Mouse (Mus musculus): Measurements from ENCODE around the gene Ttll10. TPM values are rescaled to one million over a fixed set of nuclear protein-coding genes. Genes with fewer than 3 reads are reported as not detected.

Gene Ttll10
- polyA plus RNA-seq, 1 experiment, result 3.5 TPM

DNA sequence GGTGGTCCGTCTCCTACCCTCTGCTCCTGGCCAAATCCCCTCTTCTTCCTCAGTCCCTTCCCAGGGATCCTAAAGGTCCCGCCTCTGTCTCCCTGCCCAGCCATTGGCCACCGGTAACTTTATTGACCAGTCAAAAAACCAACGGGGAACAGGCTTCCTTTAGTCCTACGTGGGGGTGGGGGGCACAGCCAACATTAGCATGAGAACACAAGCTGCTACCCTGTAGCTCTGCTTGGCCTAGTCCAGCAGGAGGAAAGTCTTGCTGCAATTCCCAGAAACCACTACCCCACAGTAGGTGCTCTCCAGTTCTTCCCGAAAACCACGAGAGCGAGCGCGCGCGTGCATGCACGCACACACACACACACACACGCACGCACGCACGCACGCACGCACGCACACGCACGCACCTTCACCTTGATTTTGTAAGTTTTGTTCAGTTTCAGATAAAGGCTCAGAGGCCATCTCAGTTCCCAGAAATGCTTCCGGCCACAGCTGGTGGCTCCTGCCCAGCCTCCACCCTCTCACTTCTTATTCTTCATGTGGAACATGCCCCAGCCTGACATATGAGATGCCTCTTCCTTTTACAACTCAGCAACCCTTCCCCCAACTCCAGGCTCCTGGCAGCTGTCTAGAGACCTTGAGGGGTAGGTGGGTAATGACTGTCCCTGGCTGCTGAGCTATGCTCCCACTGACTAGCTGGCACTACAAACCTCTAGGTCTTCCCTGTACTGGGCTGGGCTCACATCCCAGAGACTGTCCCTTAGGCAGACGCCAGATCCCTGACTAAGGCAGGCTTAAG lies 27.4 kb downstream of the Ttll10 start:
- H3K4me3 ChIP-seq (ENCODE audit: control insufficient read depth, insufficient read depth, low read length), result peak overlapping the region; percentile 37
- TF ChIP-seq POLR2A (IDR thresholded peaks at IDR 0.05; ENCODE audit: control insufficient read depth, extremely low read depth, insufficient read depth, low read length, poor library complexity) (no peak), CTCF (IDR thresholded peaks at IDR 0.05; ENCODE audit: borderline replicate concordance, control insufficient read depth, extremely low read depth, insufficient read depth, low read length, poor library complexity) (no peak)
- peaks cover 62% of the 10 kb centered on the region for H3K4me1 ChIP-seq (replicated peaks; ENCODE audit: control insufficient read depth, insufficient read depth, low read length)
- H3K27ac ChIP-seq (ENCODE audit: control insufficient read depth, insufficient read depth, low read length), result peak overlapping the region; percentile 91
- H3K36me3 ChIP-seq (ENCODE audit: control insufficient read depth, insufficient read depth, low read length), result no peaks in the 10 kb centered on the region; the same call in 1 of the 2 replicates
- peak; percentile 59 for DNase-seq
- no peaks in the 10 kb centered on the region; the same call in 1 of the 2 replicates for H3K27me3 ChIP-seq (ENCODE audit: control insufficient read depth, insufficient read depth, low read length)
- WGBS, result 10% methylated on average over 24 of the region's 24 CpGs

GRCm38 (mm10) chr4:156031255-156031592 lies 28.0 kb downstream of the Ttll10 start:
- 51% methylated on average over 7 of the region's 7 CpGs for WGBS
- Histone ChIP-seq H3K36me3 (ENCODE audit: control insufficient read depth, insufficient read depth, low read length) (no peaks in the 10 kb centered on the region; the same call in 1 of the 2 replicates), H3K4me3 (ENCODE audit: control insufficient read depth, insufficient read depth, low read length) (peak overlapping the region; percentile 37; the same call in 1 of the 2 replicates), H3K27ac (ENCODE audit: control insufficient read depth, insufficient read depth, low read length) (peak overlapping the region; percentile 91), H3K27me3 (ENCODE audit: control insufficient read depth, insufficient read depth, low read length) (no peaks in the 10 kb centered on the region; the same call in 1 of the 2 replicates), H3K4me1 (replicated peaks; ENCODE audit: control insufficient read depth, insufficient read depth, low read length) (peaks cover 66% of the 10 kb centered on the region)
- no peak for TF ChIP-seq POLR2A (IDR thresholded peaks at IDR 0.05; ENCODE audit: control insufficient read depth, extremely low read depth, insufficient read depth, low read length, poor library complexity)
- no peak for TF ChIP-seq CTCF (IDR thresholded peaks at IDR 0.05; ENCODE audit: borderline replicate concordance, control insufficient read depth, extremely low read depth, insufficient read depth, low read length, poor library complexity)
- no peak for DNase-seq

DNA sequence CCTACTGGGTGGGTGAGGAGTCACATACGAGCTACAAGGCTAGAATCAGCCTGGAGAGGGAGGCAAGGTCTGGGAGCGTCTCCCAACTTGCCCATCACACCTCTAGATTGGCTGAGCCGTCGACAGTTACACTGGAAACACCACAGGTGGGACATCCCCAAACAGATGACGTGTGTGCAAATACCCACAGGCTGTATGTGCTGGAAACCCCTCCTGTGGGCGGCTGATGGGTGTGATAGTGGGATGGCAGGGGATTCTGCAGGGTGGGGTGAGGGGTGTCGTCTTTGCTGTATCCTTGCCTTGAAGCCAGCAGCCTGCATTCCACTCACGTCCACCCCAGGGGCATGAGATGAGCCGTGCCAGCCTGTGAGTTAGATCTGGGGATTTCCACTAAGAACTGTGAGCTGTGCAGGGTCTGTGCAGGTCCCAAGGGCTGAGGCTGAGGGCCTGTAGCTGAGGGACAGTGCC lies 28.5 kb downstream of the Ttll10 start:
- no peaks in the 10 kb centered on the region; the same call in 1 of the 2 replicates for H3K27me3 ChIP-seq (ENCODE audit: control insufficient read depth, insufficient read depth, low read length)
- H3K4me1 ChIP-seq (replicated peaks; ENCODE audit: control insufficient read depth, insufficient read depth, low read length), result peaks cover 67% of the 10 kb centered on the region
- H3K27ac ChIP-seq (ENCODE audit: control insufficient read depth, insufficient read depth, low read length), result peak overlapping the region; percentile 91
- no peak overlapping the region for H3K4me3 ChIP-seq (ENCODE audit: control insufficient read depth, insufficient read depth, low read length)
- TF ChIP-seq CTCF (IDR thresholded peaks at IDR 0.05; ENCODE audit: borderline replicate concordance, control insufficient read depth, extremely low read depth, insufficient read depth, low read length, poor library complexity) (no peak), POLR2A (IDR thresholded peaks at IDR 0.05; ENCODE audit: control insufficient read depth, extremely low read depth, insufficient read depth, low read length, poor library complexity) (no peak)
- no peak for DNase-seq
- 66% methylated on average over 9 of the region's 9 CpGs for WGBS
- no peaks in the 10 kb centered on the region; the same call in 1 of the 2 replicates for H3K36me3 ChIP-seq (ENCODE audit: control insufficient read depth, insufficient read depth, low read length)

- no peaks in the 10 kb centered on the region for H3K27me3 ChIP-seq (ENCODE audit: control insufficient read depth, insufficient read depth, low read length)
- H3K36me3 ChIP-seq (ENCODE audit: control insufficient read depth, insufficient read depth, low read length), result no peaks in the 10 kb centered on the region; the same call in 1 of the 2 replicates
- H3K4me3 ChIP-seq (ENCODE audit: control insufficient read depth, insufficient read depth, low read length), result no peak overlapping the region
- WGBS, result 97% methylated on average over 7 of the region's 7 CpGs
- DNase-seq, result no peak
- TF ChIP-seq CTCF (IDR thresholded peaks at IDR 0.05; ENCODE audit: borderline replicate concordance, control insufficient read depth, extremely low read depth, insufficient read depth, low read length, poor library complexity) (no peak), POLR2A (IDR thresholded peaks at IDR 0.05; ENCODE audit: control insufficient read depth, extremely low read depth, insufficient read depth, low read length, poor library complexity) (no peak)
- H3K27ac ChIP-seq (ENCODE audit: control insufficient read depth, insufficient read depth, low read length), result no peak overlapping the region
- peaks cover 53% of the 10 kb centered on the region for H3K4me1 ChIP-seq (replicated peaks; ENCODE audit: control insufficient read depth, insufficient read depth, low read length)
Measured at GRCm38 (mm10) chr4:156028580-156028979, 30.6 kb downstream of the Ttll10 start.

GRCm38 (mm10) chr4:156026013-156026412 lies 33.2 kb downstream of the Ttll10 start, which contains the start of gene Tnfrsf18:
Gene Tnfrsf18 (plus strand): TSS chr4:156026164.
- DNase-seq, result peak; percentile 76
- 0% methylated on average over 4 of the region's 4 CpGs for WGBS
- Histone ChIP-seq H3K27ac (ENCODE audit: control insufficient read depth, insufficient read depth, low read length) (peak within 1 kb of the TSS; percentile 75), H3K27me3 (ENCODE audit: control insufficient read depth, insufficient read depth, low read length) (no peaks in the 10 kb centered on the region), H3K4me3 (ENCODE audit: control insufficient read depth, insufficient read depth, low read length) (peak within 1 kb of the TSS; percentile 78), H3K36me3 (ENCODE audit: control insufficient read depth, insufficient read depth, low read length) (no peaks in the 10 kb centered on the region; the same call in 1 of the 2 replicates), H3K4me1 (replicated peaks; ENCODE audit: control insufficient read depth, insufficient read depth, low read length) (peaks cover 40% of the 10 kb centered on the region)
- no peak for TF ChIP-seq POLR2A (IDR thresholded peaks at IDR 0.05; ENCODE audit: control insufficient read depth, extremely low read depth, insufficient read depth, low read length, poor library complexity)
- no peak for TF ChIP-seq CTCF (IDR thresholded peaks at IDR 0.05; ENCODE audit: borderline replicate concordance, control insufficient read depth, extremely low read depth, insufficient read depth, low read length, poor library complexity)

DNA sequence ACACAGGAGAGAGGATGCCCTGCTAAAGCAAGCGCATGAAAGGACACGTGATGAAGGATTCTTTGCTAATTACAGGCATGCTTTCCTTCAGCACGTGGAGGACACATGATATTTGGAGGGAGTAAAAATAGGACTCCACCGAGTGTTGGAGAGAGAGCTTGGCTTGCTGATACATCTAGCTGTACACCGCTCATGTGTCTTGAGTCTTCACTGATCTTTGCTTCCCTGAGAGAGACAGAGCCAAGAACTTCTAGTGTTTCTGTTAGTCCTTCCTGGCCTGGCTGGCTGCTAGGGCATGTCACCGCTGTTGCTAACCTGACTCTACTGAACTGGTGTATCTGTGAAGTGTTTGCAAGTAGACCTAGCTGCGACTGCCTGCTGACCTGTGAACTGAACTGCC lies 35.0 kb downstream of the Ttll10 start:
- DNase-seq, result no peak

More for the DNA sequence above, 35.0 kb downstream of the Ttll10 start:
- TF ChIP-seq CTCF (IDR thresholded peaks at IDR 0.05; ENCODE audit: borderline replicate concordance, control insufficient read depth, extremely low read depth, insufficient read depth, low read length, poor library complexity), result no peak
- no peak for TF ChIP-seq POLR2A (IDR thresholded peaks at IDR 0.05; ENCODE audit: control insufficient read depth, extremely low read depth, insufficient read depth, low read length, poor library complexity)
- Histone ChIP-seq H3K27me3 (ENCODE audit: control insufficient read depth, insufficient read depth, low read length) (no peaks in the 10 kb centered on the region), H3K27ac (ENCODE audit: control insufficient read depth, insufficient read depth, low read length) (no peak overlapping the region), H3K4me1 (replicated peaks; ENCODE audit: control insufficient read depth, insufficient read depth, low read length) (peaks cover 33% of the 10 kb centered on the region), H3K36me3 (ENCODE audit: control insufficient read depth, insufficient read depth, low read length) (no peaks in the 10 kb centered on the region; the same call in 1 of the 2 replicates), H3K4me3 (ENCODE audit: control insufficient read depth, insufficient read depth, low read length) (no peak overlapping the region)
- 93% methylated on average over 7 of the region's 7 CpGs for WGBS

Data from thymus, adult 2 months (tissue).